Mouse (Mus musculus) forebrain, embryonic 12.5 days (tissue): Measurements from ENCODE around the gene U2surp. TPM values are rescaled to one million over a fixed set of nuclear protein-coding genes. Genes with fewer than 3 reads are reported as not detected.

Experiments used
- ATAC-seq: fragments of 200-750 bp; cut with Nextera tagmentation; 2 replicates; pipeline ENCODE4 v1.8.0; 2017; ENCODE audit warnings: moderate TSS enrichment; ENCODE audit not compliant: low FRiP score
- H3K27ac ChIP-seq: fragments of 300-500 bp; sonication (generic); 2 replicates; pipeline ENCODE4 v1.5.1; 2016; ENCODE audit warnings: mild to moderate bottlenecking
- H3K27me3 ChIP-seq: fragments of 300-500 bp; sonication (generic); 2 replicates; pipeline ENCODE4 v1.6.1; 2016; ENCODE audit warnings: mild to moderate bottlenecking
- H3K36me3 ChIP-seq: fragments of 300-500 bp; sonication (generic); replicated peaks from 2 replicates; pipeline ENCODE4 v1.6.1; 2016; ENCODE audit warnings: mild to moderate bottlenecking
- H3K4me1 ChIP-seq: fragments of 300-500 bp; sonication (generic); 2 replicates; pipeline ENCODE4 v1.6.1; 2016
- H3K4me2 ChIP-seq: fragments of 300-500 bp; sonication (generic); 2 replicates; pipeline ENCODE4 v1.6.1; 2016; ENCODE audit warnings: mild to moderate bottlenecking, moderate library complexity
- H3K4me3 ChIP-seq: fragments of 300-500 bp; sonication (generic); replicated peaks from 2 replicates; pipeline ENCODE4 v1.5.1; 2016; ENCODE audit warnings: mild to moderate bottlenecking
- H3K9ac ChIP-seq: fragments of 300-500 bp; sonication (generic); 2 replicates; pipeline ENCODE4 v1.6.1; 2016; ENCODE audit warnings: mild to moderate bottlenecking
- H3K9me3 ChIP-seq: fragments of 300-500 bp; sonication (generic); 2 replicates; pipeline ENCODE4 v1.6.1; 2016
- WGBS: fragments of 180-500 bp; shearing (Covaris S2); methylation state at CpG from one replicate; pipeline ENCODE4 v1.1.7; 2016; 5-methylcytosine and 5-hydroxymethylcytosine counted together
- polyA plus RNA-seq: library from polyadenylated mRNA; unstranded; fragments of >200 nt; fragmentation: Nextera tagmentation; extraction: Ambion mirVana; gene quantifications from 2 replicates; pipeline ENCODE4 v1.2.1, GENCODE M21; 2016

The U2surp gene
- polyA plus RNA-seq, 1 experiment from 2014 or later, result 181 TPM

GRCm38 (mm10) chr9:95549626-95550411 lies 38.0 kb upstream of the U2surp start:
- no peaks in the 10 kb centered on the region for H3K9me3 ChIP-seq
- 0 out of 2 replicates have a peak, but pooled peaks cover 6% of the 10 kb centered on the region for H3K27me3 ChIP-seq
- no peak for ATAC-seq
- no peak overlapping the region for H3K9ac ChIP-seq
- no peaks in the 10 kb centered on the region for H3K36me3 ChIP-seq
- no peak overlapping the region for H3K4me3 ChIP-seq
- no peak overlapping the region for H3K27ac ChIP-seq
- WGBS, result 77% methylated on average over 15 of the region's 15 CpGs
- H3K4me2 ChIP-seq, result no peak overlapping the region
- no peaks in the 10 kb centered on the region for H3K4me1 ChIP-seq

GRCm38 (mm10) chr9:95546679-95547078 lies 34.9 kb upstream of the U2surp start:
- H3K4me2 ChIP-seq, result no peak overlapping the region
- H3K4me3 ChIP-seq, result no peak overlapping the region
- no peak overlapping the region for H3K9ac ChIP-seq
- H3K9me3 ChIP-seq, result no peaks in the 10 kb centered on the region
- WGBS, result 71% methylated on average over 7 of the region's 7 CpGs
- no peak overlapping the region for H3K27ac ChIP-seq
- 0 out of 2 replicates have a peak, but pooled peaks cover 6% of the 10 kb centered on the region for H3K27me3 ChIP-seq
- no peak for ATAC-seq
- H3K36me3 ChIP-seq, result no peaks in the 10 kb centered on the region
- H3K4me1 ChIP-seq, result no peaks in the 10 kb centered on the region

- ATAC-seq, result no peak
- H3K9me3 ChIP-seq, result no peaks in the 10 kb centered on the region
- 90% methylated on average over 4 of the region's 4 CpGs for WGBS
- H3K27ac ChIP-seq, result no peak overlapping the region
- H3K4me3 ChIP-seq, result no peak overlapping the region
- H3K4me1 ChIP-seq, result no peaks in the 10 kb centered on the region
- no peak overlapping the region for H3K9ac ChIP-seq
- H3K4me2 ChIP-seq, result no peak overlapping the region
- no peaks in the 10 kb centered on the region for H3K36me3 ChIP-seq
- 0 out of 2 replicates have a peak, but pooled peaks cover 6% of the 10 kb centered on the region for H3K27me3 ChIP-seq
Observed at GRCm38 (mm10) chr9:95544598-95544997, 32.8 kb upstream of the U2surp start.

- no peaks in the 10 kb centered on the region for H3K36me3 ChIP-seq
- H3K4me1 ChIP-seq, result no peaks in the 10 kb centered on the region
- no peaks in the 10 kb centered on the region for H3K9me3 ChIP-seq
- no peak overlapping the region for H3K4me3 ChIP-seq
- H3K4me2 ChIP-seq, result no peak overlapping the region
- no peaks in the 10 kb centered on the region for H3K27me3 ChIP-seq
- no peak overlapping the region for H3K27ac ChIP-seq
- no peak overlapping the region for H3K9ac ChIP-seq
- WGBS, result 83% methylated on average over 6 of the region's 6 CpGs
- ATAC-seq, result no peak
Observed at GRCm38 (mm10) chr9:95542475-95542874, 30.7 kb upstream of the U2surp start.

- H3K36me3 ChIP-seq, result no peaks in the 10 kb centered on the region
- 52% methylated on average over 15 of the region's 15 CpGs for WGBS
- no peaks in the 10 kb centered on the region for H3K27me3 ChIP-seq
- no peak overlapping the region for H3K4me3 ChIP-seq
- no peak overlapping the region for H3K27ac ChIP-seq
- no peak; the same call in 1 of the 2 replicates for ATAC-seq
- H3K4me1 ChIP-seq, result no peaks in the 10 kb centered on the region
- no peak overlapping the region for H3K4me2 ChIP-seq
- no peak overlapping the region for H3K9ac ChIP-seq
- no peaks in the 10 kb centered on the region for H3K9me3 ChIP-seq
Observed at GRCm38 (mm10) chr9:95541650-95542432, 30.0 kb upstream of the U2surp start.

- Histone ChIP-seq H3K27me3 (no peaks in the 10 kb centered on the region), H3K27ac (no peak overlapping the region), H3K4me2 (no peak overlapping the region), H3K9ac (no peak overlapping the region), H3K4me3 (no peak overlapping the region), H3K9me3 (no peaks in the 10 kb centered on the region), H3K4me1 (no peaks in the 10 kb centered on the region), H3K36me3 (no peaks in the 10 kb centered on the region)
- ATAC-seq, result no peak
Observed at GRCm38 (mm10) chr9:95541208-95541607, 29.4 kb upstream of the U2surp start.

- no peak overlapping the region for H3K27ac ChIP-seq
- H3K36me3 ChIP-seq, result no peaks in the 10 kb centered on the region
- H3K4me1 ChIP-seq, result no peaks in the 10 kb centered on the region
- no peak overlapping the region for H3K4me3 ChIP-seq
- no peaks in the 10 kb centered on the region for H3K9me3 ChIP-seq
- H3K4me2 ChIP-seq, result no peak overlapping the region
- H3K27me3 ChIP-seq, result no peaks in the 10 kb centered on the region
- 64% methylated on average over 4 of the region's 4 CpGs for WGBS
- no peak for ATAC-seq
- no peak overlapping the region for H3K9ac ChIP-seq
Observed at GRCm38 (mm10) chr9:95540487-95540886, 28.7 kb upstream of the U2surp start.

- H3K9me3 ChIP-seq, result no peaks in the 10 kb centered on the region
- H3K4me3 ChIP-seq, result no peak overlapping the region
- no peaks in the 10 kb centered on the region for H3K4me1 ChIP-seq
- H3K9ac ChIP-seq, result no peak overlapping the region
- no peak for ATAC-seq
- no peak overlapping the region for H3K4me2 ChIP-seq
- no peaks in the 10 kb centered on the region for H3K27me3 ChIP-seq
- no peak overlapping the region for H3K27ac ChIP-seq
- no peaks in the 10 kb centered on the region for H3K36me3 ChIP-seq
- WGBS, result 73% methylated on average over 2 of the region's 2 CpGs
Observed at GRCm38 (mm10) chr9:95539176-95539800, 27.5 kb upstream of the U2surp start.

- Histone ChIP-seq H3K9me3 (no peaks in the 10 kb centered on the region), H3K4me3 (no peak overlapping the region), H3K27ac (no peak overlapping the region), H3K4me2 (no peak overlapping the region), H3K4me1 (no peaks in the 10 kb centered on the region), H3K36me3 (no peaks in the 10 kb centered on the region), H3K27me3 (no peaks in the 10 kb centered on the region), H3K9ac (no peak overlapping the region)
- no peak for ATAC-seq
- WGBS, result 48% methylated on average over 6 of the region's 6 CpGs
Observed at GRCm38 (mm10) chr9:95533817-95534216, 22.0 kb upstream of the U2surp start.

GRCm38 (mm10) chr9:95531144-95531543 lies 19.3 kb upstream of the U2surp start:
- ATAC-seq, result no peak
- Histone ChIP-seq H3K27me3 (no peaks in the 10 kb centered on the region), H3K9me3 (no peaks in the 10 kb centered on the region), H3K27ac (no peak overlapping the region), H3K4me3 (no peak overlapping the region), H3K4me1 (no peaks in the 10 kb centered on the region), H3K36me3 (no peaks in the 10 kb centered on the region), H3K9ac (no peak overlapping the region), H3K4me2 (no peak overlapping the region)
- WGBS, result 71% methylated on average over 3 of the region's 3 CpGs

GRCm38 (mm10) chr9:95527676-95528075 lies 15.9 kb upstream of the U2surp start:
- Histone ChIP-seq H3K9ac (no peak overlapping the region), H3K4me2 (no peak overlapping the region), H3K9me3 (no peaks in the 10 kb centered on the region), H3K27me3 (no peaks in the 10 kb centered on the region), H3K4me1 (no peaks in the 10 kb centered on the region), H3K27ac (no peak overlapping the region), H3K36me3 (no peaks in the 10 kb centered on the region), H3K4me3 (no peak overlapping the region)
- 68% methylated on average over 2 of the region's 2 CpGs for WGBS
- ATAC-seq, result no peak

- Histone ChIP-seq H3K4me2 (no peak overlapping the region), H3K36me3 (no peaks in the 10 kb centered on the region), H3K27me3 (no peaks in the 10 kb centered on the region), H3K4me1 (no peaks in the 10 kb centered on the region), H3K9ac (no peak overlapping the region), H3K4me3 (no peak overlapping the region), H3K9me3 (no peaks in the 10 kb centered on the region), H3K27ac (no peak overlapping the region)
- 3% methylated on average over 2 of the region's 2 CpGs for WGBS
- no peak for ATAC-seq
Observed at GRCm38 (mm10) chr9:95525961-95526360, 14.2 kb upstream of the U2surp start.
